Mouse (Mus musculus) cerebellum, postnatal 4 days (tissue): Measurements from ENCODE around the gene Cebpg.

ENCODE experiments used
- DNase-seq, 2 experiments: peaks; one replicate each; pipeline ENCODE4 v3.0.0; 2022; ENCODE audit warnings: low spot score in 2 of 2, mixed read lengths in 1 of 2

Gene Cebpg

GRCm38 (mm10) chr7:35054286-35054685, 2.1 kb downstream of the Cebpg start:
- no peak for DNase-seq

- DNase-seq, result no peak
These were observed 3.2 kb downstream of the Cebpg start for GRCm38 (mm10) chr7:35053161-35053560.

- DNase-seq, result no peak
These were observed 5.8 kb downstream of the Cebpg start for GRCm38 (mm10) chr7:35050540-35050939.

DNA sequence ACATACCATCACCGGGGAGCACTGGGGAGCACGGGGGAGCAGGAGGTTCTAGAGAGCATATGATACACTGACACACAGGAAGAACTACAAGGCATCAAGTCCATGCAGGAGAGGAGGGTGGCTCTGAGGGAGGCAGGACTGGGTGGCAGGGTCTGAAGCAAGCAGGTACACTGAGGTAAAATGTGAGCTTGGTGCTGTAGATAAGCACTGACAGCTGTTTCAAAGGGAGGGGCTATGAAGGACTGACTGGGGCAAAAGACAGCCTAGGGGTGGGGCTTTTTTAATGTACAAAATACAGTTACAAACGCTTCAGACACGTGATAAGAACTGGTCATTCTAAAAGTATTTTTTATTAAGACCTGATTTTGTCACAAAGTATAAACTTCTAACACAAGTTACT, 10.3 kb downstream of the Cebpg start:
- DNase-seq, result no peak

GRCm38 (mm10) chr7:35044719-35045118, 11.7 kb downstream of the Cebpg start:
- DNase-seq, result no peak

GRCm38 (mm10) chr7:35043266-35043817, 13.0 kb downstream of the Cebpg start:
- DNase-seq, result no peak

GRCm38 (mm10) chr7:35042759-35043217, 13.6 kb downstream of the Cebpg start:
- DNase-seq, result no peak

GRCm38 (mm10) chr7:35042209-35042554, 14.2 kb downstream of the Cebpg start:
- DNase-seq, result no peak

DNA sequence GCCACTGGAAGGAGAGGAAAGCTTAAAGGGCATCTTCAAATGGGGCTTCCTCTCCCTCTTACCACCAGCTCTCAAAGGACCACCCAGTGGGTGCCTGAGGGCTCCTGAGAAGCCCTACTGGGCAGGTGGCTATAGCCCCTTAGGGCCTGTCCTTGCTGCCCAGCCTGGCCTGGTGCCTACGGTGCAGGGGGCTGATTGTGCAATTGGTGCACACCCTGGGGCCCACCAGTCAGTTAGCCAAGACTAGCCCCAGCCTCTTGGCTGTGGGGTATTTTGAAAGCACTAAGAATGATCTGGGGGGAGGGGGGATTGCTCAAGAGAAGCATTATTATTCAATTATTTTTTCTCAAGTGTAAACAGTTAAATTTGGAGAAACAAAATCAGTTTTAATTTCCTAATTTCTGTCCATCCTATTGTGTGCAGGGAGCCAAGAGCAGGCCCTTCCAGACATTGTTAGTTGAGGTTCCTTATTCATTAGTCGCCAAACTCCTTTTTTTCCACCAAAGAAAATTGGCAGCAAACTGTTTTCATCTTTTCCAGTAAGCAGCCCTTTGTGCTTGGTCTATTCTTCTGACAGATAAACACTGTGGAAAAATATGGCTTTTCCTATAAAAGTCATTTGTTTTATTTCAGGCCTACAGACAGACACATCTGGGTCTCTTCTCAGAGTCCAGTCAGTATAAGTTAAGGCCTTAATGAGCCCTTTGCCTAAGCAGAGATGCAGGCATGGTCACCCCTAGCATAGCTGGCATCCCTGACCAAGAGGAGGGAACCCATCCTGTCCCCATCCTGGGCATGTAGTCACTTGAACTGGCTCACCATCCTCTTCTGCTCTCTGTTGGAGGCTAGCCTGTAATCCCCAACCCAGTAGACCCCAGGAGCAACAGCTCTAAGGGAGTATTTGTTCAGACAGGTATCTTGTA, 14.8 kb downstream of the Cebpg start:
- DNase-seq, result no peak

DNA sequence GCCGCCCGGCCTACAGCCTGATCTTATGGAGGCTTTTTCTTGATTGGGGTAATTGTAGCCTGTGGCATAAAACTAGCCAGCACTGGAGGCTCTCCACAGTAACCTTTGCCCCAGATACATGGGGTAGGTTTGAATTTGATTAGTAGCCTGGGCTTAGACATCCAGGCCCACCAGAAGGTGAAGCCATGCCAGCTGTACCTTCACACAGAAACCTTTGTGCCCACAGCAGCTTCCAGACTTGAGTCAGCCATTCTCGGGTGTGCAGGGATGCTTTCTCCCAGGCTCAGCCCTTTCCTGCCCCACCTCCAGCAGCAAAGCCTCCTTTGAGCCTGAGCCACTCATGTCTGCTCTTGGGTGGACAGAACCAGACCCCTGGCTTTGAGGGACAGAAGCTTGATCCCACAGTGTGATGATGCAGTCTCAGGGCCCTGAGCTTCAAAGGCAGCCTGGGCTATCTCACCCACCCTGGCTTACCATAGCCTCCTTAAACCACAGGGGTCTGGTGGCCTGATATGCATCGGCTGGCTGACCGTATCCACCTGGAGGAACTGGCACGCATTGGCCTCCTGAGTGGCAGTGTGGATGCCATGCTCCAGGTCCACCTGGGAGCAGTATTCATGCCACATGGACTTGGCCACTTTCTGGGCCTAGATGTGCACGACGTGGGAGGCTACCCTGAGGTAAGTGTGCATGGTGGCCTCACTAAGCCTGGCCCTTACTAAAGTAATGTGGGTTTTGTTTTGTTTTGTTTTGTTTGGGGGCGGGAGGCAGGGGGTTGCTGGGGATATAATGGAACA, 16.0 kb downstream of the Cebpg start:
- no peak for DNase-seq

- DNase-seq, result no peak
These were observed 19.0 kb downstream of the Cebpg start for GRCm38 (mm10) chr7:35037408-35037807.

DNA sequence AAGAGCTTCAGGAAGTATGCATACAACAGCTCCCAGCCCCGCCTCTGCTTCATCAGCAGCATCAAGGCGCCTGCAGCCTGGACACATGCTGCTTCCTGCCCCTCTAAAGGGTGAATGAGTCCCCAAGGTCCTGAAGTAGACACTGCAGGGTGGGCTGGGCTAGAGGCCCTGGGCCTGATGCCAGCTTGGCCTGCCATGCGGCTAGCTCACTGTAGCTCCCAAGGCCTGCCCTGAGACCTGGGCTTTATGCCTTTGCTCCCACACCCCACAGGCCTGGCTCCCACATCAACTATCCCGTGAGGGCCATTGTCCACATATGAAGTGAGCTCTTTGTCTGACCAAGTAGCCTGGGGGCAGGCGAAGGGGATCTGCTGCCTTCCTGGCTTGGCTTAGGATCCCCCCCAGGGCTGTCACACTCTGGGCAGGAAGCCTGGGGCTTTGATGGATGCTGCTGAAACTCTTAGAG, 20.1 kb downstream of the Cebpg start:
- DNase-seq, result peak; percentile 60 to 63

DNA sequence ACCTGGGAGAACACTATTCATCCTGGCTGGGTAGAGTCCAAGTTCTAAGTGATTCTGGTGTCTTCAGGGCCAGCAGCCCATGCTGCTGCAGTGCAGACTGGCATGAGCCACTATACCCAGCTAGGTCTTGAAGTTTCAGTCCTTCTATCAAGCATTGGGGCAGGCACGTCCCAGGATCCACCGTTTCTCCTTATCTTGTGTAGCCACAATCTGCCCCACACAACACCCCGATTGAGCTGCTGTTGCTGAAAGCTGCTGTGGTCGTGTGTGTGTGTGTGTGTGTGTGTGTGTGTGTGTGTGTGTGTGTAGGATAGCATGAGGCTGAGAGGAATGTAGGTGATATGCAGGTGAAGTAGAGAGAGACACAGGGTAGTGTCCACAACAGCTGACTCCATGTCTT, 20.8 kb downstream of the Cebpg start:
- no peak for DNase-seq

DNA sequence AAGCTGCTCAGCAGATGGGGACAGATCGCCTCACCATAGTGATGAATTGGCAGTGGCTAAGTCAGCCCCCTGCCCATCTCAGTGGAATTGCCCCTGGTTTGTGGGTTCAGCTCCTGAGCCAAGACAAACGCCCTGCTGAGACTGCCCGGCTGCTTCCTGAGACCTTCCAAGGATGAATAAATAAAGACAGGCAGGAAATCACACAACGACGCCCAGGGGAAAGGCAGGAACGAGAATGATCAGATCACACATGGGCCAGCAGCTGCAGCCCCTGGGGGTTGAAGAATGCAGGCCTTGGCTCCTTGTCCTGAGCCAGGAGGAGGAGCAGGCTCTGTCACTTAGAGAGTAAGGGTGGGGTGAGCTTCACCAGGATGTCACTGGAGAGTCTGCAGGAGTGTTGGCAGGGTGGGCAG, 21.2 kb downstream of the Cebpg start:
- peak in 1 of 2 experiments; percentile 32 for DNase-seq

DNA sequence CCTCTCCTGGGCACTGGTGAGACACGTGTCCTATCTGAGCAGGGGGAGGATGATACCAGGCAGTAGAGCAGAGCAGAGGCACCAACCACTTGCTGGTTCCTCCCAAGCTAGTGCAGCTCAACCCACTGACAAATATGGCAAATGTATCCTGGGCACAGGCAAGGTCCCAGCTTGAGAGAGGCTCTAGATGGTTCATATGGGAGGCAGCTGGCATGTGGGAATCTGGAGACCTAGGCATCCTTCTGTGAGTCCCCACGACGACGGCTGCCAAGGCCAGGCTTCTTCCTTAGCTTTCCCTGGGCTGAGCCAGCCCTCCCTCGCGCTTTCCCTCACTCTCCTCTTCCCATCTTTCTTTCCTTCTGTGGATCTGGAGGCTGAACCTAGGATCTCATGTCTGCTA, 25.8 kb downstream of the Cebpg start:
- DNase-seq, result no peak

GRCm38 (mm10) chr7:35029648-35030047, 26.7 kb downstream of the Cebpg start:
- DNase-seq, result no peak

- DNase-seq, result no peak
These were observed 27.1 kb downstream of the Cebpg start for GRCm38 (mm10) chr7:35029228-35029627.

GRCm38 (mm10) chr7:35028559-35028958, 27.8 kb downstream of the Cebpg start:
- DNase-seq, result no peak

- DNase-seq, result no peak
These were observed 28.5 kb downstream of the Cebpg start for GRCm38 (mm10) chr7:35027801-35028420.

- peak in 1 of 2 experiments; percentile 51 for DNase-seq
These were observed 29.5 kb downstream of the Cebpg start for GRCm38 (mm10) chr7:35026838-35027291.

DNA sequence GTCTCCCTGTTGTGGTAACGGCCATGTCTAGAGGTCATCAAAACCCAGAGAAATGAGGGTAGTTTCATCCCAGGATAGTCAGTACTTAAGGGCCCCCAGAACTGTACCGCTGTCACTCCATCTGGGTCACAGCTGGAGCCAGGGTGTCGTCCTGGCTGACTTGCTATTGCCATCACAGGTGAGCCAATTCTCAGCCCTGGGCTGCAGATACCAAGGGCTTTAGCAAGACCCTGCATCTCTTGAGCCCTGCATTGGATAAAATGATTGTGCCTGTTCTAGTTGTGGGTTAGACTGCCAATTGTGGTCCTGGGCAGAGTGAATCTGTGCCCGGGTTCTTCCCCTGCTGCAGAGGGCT, 30.1 kb downstream of the Cebpg start:
- no peak for DNase-seq
